Mouse (Mus musculus) intestine, embryonic 16.5 days (tissue): ENCODE results near the gene Usp7. TPM values are rescaled to one million over a fixed set of nuclear protein-coding genes. Genes with fewer than 3 reads are reported as not detected.
A peak's percentile ranks its signal among the peaks of the same experiment; 100 is the strongest.

ENCODE experiments used
- ATAC-seq: fragments of 200-750 bp; cut with Nextera tagmentation; 2 replicates; pipeline ENCODE4 v1.8.0; 2017; ENCODE audit warnings: moderate TSS enrichment, moderate library complexity
- H3K27ac ChIP-seq: fragments of 300-500 bp; sonication (generic); 2 replicates; pipeline ENCODE4 v1.5.1; 2014; ENCODE audit warnings: mild to moderate bottlenecking, low read length
- H3K27me3 ChIP-seq: fragments of 300-500 bp; sonication (generic); replicated peaks from 2 replicates; pipeline ENCODE4 v1.6.1; 2014; ENCODE audit warnings: low read length, control low read depth, mixed read lengths; ENCODE audit not compliant: control insufficient read depth, insufficient read depth
- H3K36me3 ChIP-seq: fragments of 300-500 bp; sonication (generic); 2 replicates; pipeline ENCODE4 v1.6.1; 2014; ENCODE audit warnings: low read length, control low read depth; ENCODE audit not compliant: control insufficient read depth, insufficient read depth
- H3K4me1 ChIP-seq: fragments of 300-500 bp; sonication (generic); 2 replicates; pipeline ENCODE4 v1.6.1; 2014; ENCODE audit warnings: low read length, control low read depth, mixed read lengths; ENCODE audit not compliant: control insufficient read depth, insufficient read depth
- H3K4me2 ChIP-seq: fragments of 300-500 bp; sonication (generic); 2 replicates; pipeline ENCODE4 v1.6.1; 2014; ENCODE audit warnings: low read depth, low read length, control low read depth
- H3K4me3 ChIP-seq: fragments of 300-500 bp; sonication (generic); 2 replicates; pipeline ENCODE4 v1.5.1; 2014; ENCODE audit warnings: mild to moderate bottlenecking, low read length
- H3K9ac ChIP-seq: fragments of 300-500 bp; sonication (generic); 2 replicates; pipeline ENCODE4 v1.6.1; 2014; ENCODE audit warnings: low read depth, low read length
- H3K9me3 ChIP-seq: fragments of 300-500 bp; sonication (generic); 2 replicates; pipeline ENCODE4 v1.6.1; 2016; ENCODE audit warnings: low read length, control low read depth; ENCODE audit not compliant: control insufficient read depth
- WGBS: fragments of 180-500 bp; shearing (Covaris S2); extraction: QIAGEN DNeasy Blood & Tissue Kit; methylation state at CpG from one replicate; pipeline ENCODE4 v1.1.7; 2014; 5-methylcytosine and 5-hydroxymethylcytosine counted together
- polyA plus RNA-seq: library from polyadenylated mRNA; unstranded; fragments of >200 nt; fragmentation: Nextera tagmentation; extraction: Ambion mirVana; gene quantifications from 2 replicates; pipeline ENCODE4 v1.2.1, GENCODE M21; 2015

Gene Usp7
- polyA plus RNA-seq, 1 experiment from 2014 or later, result 19.1 TPM

DNA sequence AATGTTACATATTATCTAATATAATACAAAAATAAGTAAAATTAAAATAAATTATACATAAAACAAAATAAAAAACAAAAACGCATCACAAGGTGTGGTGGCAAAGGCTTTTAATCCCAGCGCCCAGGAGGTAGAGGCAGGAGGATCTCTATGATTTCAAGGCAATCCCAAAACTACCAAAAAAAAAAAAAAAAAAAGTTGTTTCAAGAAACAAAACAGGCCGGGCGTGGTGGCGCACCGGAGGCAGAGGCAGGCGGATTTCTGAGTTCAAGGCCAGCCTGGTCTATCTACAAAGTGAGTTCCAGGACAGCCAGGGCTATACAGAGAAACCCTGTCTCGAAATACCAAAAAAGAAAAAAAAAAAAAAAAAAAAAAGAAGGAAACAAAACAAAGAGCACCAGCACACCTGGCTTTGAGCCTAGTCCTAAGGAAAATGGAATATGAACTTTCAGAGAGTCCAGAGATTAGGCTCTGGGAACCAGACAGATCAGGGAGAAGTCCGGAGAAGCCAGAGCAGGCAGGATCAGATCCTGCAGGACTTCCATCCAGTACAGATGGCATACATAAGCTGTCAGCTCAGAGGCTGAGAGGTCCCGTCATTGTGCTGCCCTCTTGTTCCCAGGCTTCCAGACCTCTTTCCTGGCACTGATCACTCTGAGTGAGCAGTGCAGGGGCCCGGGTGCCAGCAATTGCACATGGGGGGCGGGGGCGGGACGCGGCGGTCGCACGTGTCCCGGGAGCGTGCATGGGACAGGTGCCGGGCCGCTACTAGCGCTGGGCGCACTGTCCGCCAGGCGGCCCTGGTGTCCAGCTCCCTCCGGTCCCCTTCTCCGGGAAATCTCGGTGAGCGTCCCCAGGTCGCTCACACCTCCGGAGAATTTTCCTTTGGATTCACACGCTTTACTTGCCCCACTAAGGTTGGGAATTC lies 36.8 kb upstream of the Usp7 start:
- WGBS, result 12% methylated on average over 33 of the region's 33 CpGs
- Histone ChIP-seq H3K4me2 (peak overlapping the region; percentile 81), H3K9me3 (no peaks in the 10 kb centered on the region), H3K27ac (peak overlapping the region; percentile 87), H3K27me3 (no peaks in the 10 kb centered on the region), H3K36me3 (peaks cover 3% of the 10 kb centered on the region; the same call in 1 of the 2 replicates), H3K9ac (peak overlapping the region; percentile 70), H3K4me1 (peaks cover 19% of the 10 kb centered on the region), H3K4me3 (peak overlapping the region; percentile 76)
- ATAC-seq, result peak; percentile 68

- H3K27ac ChIP-seq, result no peak overlapping the region
- ATAC-seq, result no peak
- H3K9me3 ChIP-seq, result no peaks in the 10 kb centered on the region
- no peaks in the 10 kb centered on the region for H3K36me3 ChIP-seq
- WGBS, result 85% methylated on average over 7 of the region's 7 CpGs
- H3K27me3 ChIP-seq, result no peaks in the 10 kb centered on the region
- H3K4me2 ChIP-seq, result no peak overlapping the region
- H3K4me1 ChIP-seq, result peaks cover 6% of the 10 kb centered on the region; the same call in 1 of the 2 replicates
- H3K9ac ChIP-seq, result no peak overlapping the region
- H3K4me3 ChIP-seq, result no peak overlapping the region
Observed at GRCm38 (mm10) chr16:8827366-8827765, 35.3 kb upstream of the Usp7 start.

DNA sequence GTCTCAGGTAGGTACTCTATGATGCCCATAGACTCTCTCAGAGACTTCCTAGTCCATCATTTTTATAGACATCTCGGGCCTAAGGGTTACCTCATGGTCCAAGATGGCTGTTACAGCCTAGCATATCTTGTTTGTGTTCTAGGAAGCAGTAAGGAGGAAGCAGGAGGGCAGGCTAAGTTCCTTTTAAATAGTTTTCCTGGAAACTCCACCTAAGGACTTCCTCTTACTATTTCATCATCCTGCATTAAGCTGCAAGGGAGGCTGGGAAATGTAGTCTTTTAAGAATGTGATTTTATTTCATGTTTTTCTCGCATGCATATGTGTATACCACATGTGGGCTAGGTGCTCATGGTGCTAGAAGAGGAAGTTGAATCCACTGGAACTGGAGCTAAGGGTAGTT lies 31.6 kb upstream of the Usp7 start:
- Histone ChIP-seq H3K4me1 (no peaks in the 10 kb centered on the region), H3K27ac (no peak overlapping the region), H3K36me3 (no peaks in the 10 kb centered on the region), H3K4me2 (no peak overlapping the region), H3K4me3 (no peak overlapping the region), H3K9ac (no peak overlapping the region), H3K9me3 (no peaks in the 10 kb centered on the region), H3K27me3 (no peaks in the 10 kb centered on the region)
- WGBS, result 66% methylated on average over 2 of the region's 2 CpGs
- peak; percentile 62 for ATAC-seq

DNA sequence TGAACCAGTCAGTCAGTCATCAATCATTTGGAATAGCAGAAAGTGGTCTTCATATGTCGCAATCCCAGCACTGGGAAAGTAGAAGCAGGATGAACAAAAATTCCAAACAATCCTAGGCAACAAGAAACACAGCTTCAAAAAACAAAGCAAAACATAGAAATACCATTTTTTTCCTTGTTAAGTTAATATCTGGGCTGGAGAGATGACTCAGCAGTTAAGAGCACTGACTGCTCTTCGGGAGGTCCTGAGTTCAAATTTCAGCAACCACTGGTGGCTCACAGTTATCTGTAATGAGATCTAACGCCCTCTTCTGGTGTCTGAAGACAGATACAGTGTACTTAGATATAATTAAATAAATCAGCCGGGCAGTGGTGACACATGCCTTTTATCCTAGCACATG lies 30.5 kb upstream of the Usp7 start:
- no peak overlapping the region for H3K4me2 ChIP-seq
- 74% methylated on average over 4 of the region's 4 CpGs for WGBS
- no peaks in the 10 kb centered on the region for H3K27me3 ChIP-seq

GRCm38 (mm10) chr16:8821429-8821828 lies 29.3 kb upstream of the Usp7 start:
- WGBS, result 73% methylated on average over 1 of the region's 1 CpGs
- H3K4me2 ChIP-seq, result no peak overlapping the region
- no peak for ATAC-seq

More for the DNA sequence above, 30.5 kb upstream of the Usp7 start:
- Histone ChIP-seq H3K36me3 (no peaks in the 10 kb centered on the region), H3K27ac (no peak overlapping the region), H3K9me3 (no peaks in the 10 kb centered on the region), H3K4me1 (no peaks in the 10 kb centered on the region), H3K4me3 (no peak overlapping the region), H3K9ac (no peak overlapping the region)
- no peak for ATAC-seq

GRCm38 (mm10) chr16:8817872-8818271 lies 25.8 kb upstream of the Usp7 start:
- no peak overlapping the region for H3K4me3 ChIP-seq
- no peak overlapping the region for H3K9ac ChIP-seq
- no peaks in the 10 kb centered on the region for H3K36me3 ChIP-seq
- no peaks in the 10 kb centered on the region for H3K4me1 ChIP-seq
- no peak overlapping the region for H3K27ac ChIP-seq
- no peak for ATAC-seq
- H3K9me3 ChIP-seq, result no peaks in the 10 kb centered on the region
- 76% methylated on average over 4 of the region's 4 CpGs for WGBS
- H3K4me2 ChIP-seq, result no peak overlapping the region
- H3K27me3 ChIP-seq, result no peaks in the 10 kb centered on the region

More at GRCm38 (mm10) chr16:8821429-8821828, 29.3 kb upstream of the Usp7 start:
- no peaks in the 10 kb centered on the region for H3K27me3 ChIP-seq
- no peak overlapping the region for H3K4me3 ChIP-seq
- no peak overlapping the region for H3K27ac ChIP-seq
- H3K36me3 ChIP-seq, result no peaks in the 10 kb centered on the region
- H3K9ac ChIP-seq, result no peak overlapping the region
- H3K9me3 ChIP-seq, result no peaks in the 10 kb centered on the region
- H3K4me1 ChIP-seq, result no peaks in the 10 kb centered on the region

GRCm38 (mm10) chr16:8810399-8811127 lies 18.5 kb upstream of the Usp7 start:
- H3K27me3 ChIP-seq, result no peaks in the 10 kb centered on the region
- no peak overlapping the region for H3K9ac ChIP-seq
- ATAC-seq, result peak; percentile 52; the same call in 1 of the 2 replicates
- H3K27ac ChIP-seq, result no peak overlapping the region
- 92% methylated on average over 14 of the region's 14 CpGs for WGBS
- no peak overlapping the region for H3K4me3 ChIP-seq
- H3K9me3 ChIP-seq, result no peaks in the 10 kb centered on the region
- H3K4me1 ChIP-seq, result no peaks in the 10 kb centered on the region
- H3K4me2 ChIP-seq, result no peak overlapping the region
- no peaks in the 10 kb centered on the region for H3K36me3 ChIP-seq

GRCm38 (mm10) chr16:8806703-8807102 lies 14.6 kb upstream of the Usp7 start:
- Histone ChIP-seq H3K9me3 (no peaks in the 10 kb centered on the region), H3K4me1 (no peaks in the 10 kb centered on the region), H3K27ac (no peak overlapping the region), H3K36me3 (no peaks in the 10 kb centered on the region), H3K4me2 (no peak overlapping the region), H3K4me3 (no peak overlapping the region), H3K9ac (no peak overlapping the region), H3K27me3 (no peaks in the 10 kb centered on the region)
- WGBS, result 20% methylated on average over 4 of the region's 4 CpGs
- no peak for ATAC-seq

DNA sequence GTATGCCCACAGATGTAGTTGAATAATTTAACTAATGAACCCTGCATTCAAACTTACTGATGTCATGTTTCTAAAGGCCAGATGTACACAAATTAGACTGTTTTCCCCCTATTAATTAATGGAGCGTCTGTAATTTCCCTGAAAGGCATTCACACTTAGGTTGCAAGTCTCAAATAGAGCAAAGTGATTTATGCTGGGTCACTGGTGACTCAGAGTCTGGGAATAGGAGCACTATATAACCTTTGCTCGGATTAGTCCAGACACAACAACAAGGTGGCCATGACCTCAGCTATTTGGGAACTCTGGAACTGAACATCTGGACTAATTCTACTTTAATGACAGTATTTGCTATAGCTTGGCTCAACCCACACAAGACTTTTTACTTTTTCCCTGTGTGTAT lies 3.8 kb upstream of the Usp7 start:
- Histone ChIP-seq H3K4me3 (no peak overlapping the region), H3K4me2 (no peak overlapping the region), H3K4me1 (no peaks in the 10 kb centered on the region), H3K27me3 (no peaks in the 10 kb centered on the region), H3K27ac (no peak overlapping the region), H3K9me3 (0 out of 2 replicates have a peak, but pooled peaks cover 3% of the 10 kb centered on the region), H3K36me3 (no peaks in the 10 kb centered on the region), H3K9ac (no peak overlapping the region)
- 61% methylated on average over 2 of the region's 2 CpGs for WGBS
- ATAC-seq, result no peak
